Mouse (Mus musculus) left cerebral cortex, postnatal 25 days (tissue): ENCODE data around the gene Csgalnact2. TPM values are rescaled to one million over a fixed set of nuclear protein-coding genes. Genes with fewer than 3 reads are reported as not detected.

Experiments
- DNase-seq, 2 experiments: peaks; one replicate each; pipeline ENCODE4 v3.0.0; 2022; ENCODE audit warnings: low spot score in 2 of 2, mixed read lengths in 1 of 2
- intact Hi-C: fragments of 180-260 bp; cut with DNase I; formaldehyde crosslinking; loops from one replicate; pipeline ENCODE4 v1.15.1; 2025
- total RNA-seq, 2 experiments: library from RNA; stranded (reverse); gene quantifications; 2 replicates each; pipeline ENCODE4 v1.2.3; 2021

Gene Csgalnact2
- total RNA-seq, 2 experiments from 2014 or later: 11.8 to 13.0 TPM

- intact Hi-C loops: no loop called here
- no peak for DNase-seq
These were observed 59.6 kb downstream of the Csgalnact2 start for GRCm38 (mm10) chr6:118079292-118079691.

- intact Hi-C loops: no loop called here
- no peak for DNase-seq
These were observed 60.2 kb downstream of the Csgalnact2 start for GRCm38 (mm10) chr6:118078751-118079150.

GRCm38 (mm10) chr6:118077421-118077820 lies 61.5 kb downstream of the Csgalnact2 start:
- DNase-seq: no peak
- intact Hi-C loops: no loop called here

- intact Hi-C loops: no loop called here
- no peak for DNase-seq
These were observed 62.2 kb downstream of the Csgalnact2 start for GRCm38 (mm10) chr6:118076748-118077147.

- intact Hi-C loops: no loop called here
- DNase-seq: no peak
These were observed 62.7 kb downstream of the Csgalnact2 start for GRCm38 (mm10) chr6:118076256-118076655.

GRCm38 (mm10) chr6:118074151-118074550 lies 64.8 kb downstream of the Csgalnact2 start:
- peak in 1 of 2 experiments; percentile 47 for DNase-seq
- intact Hi-C loops: no loop called here

- intact Hi-C loops: no loop called here
- no peak for DNase-seq
These were observed 66.8 kb downstream of the Csgalnact2 start for GRCm38 (mm10) chr6:118072176-118072575.

- intact Hi-C loops: no loop called here
- no peak for DNase-seq
These were observed 67.5 kb downstream of the Csgalnact2 start for GRCm38 (mm10) chr6:118071416-118071815.

GRCm38 (mm10) chr6:118071013-118071350 lies 68.0 kb downstream of the Csgalnact2 start:
- intact Hi-C loops: no loop called here
- no peak for DNase-seq

GRCm38 (mm10) chr6:118070321-118071012 lies 68.5 kb downstream of the Csgalnact2 start:
- intact Hi-C loops: no loop called here
- peak; percentile 74 to 93 for DNase-seq

GRCm38 (mm10) chr6:118067720-118068119 lies 71.2 kb downstream of the Csgalnact2 start:
- intact Hi-C loops: loop anchor here (2.0 kb wide), 2 partner anchors 45 to 55 kb away; no protein-coding TSS in a partner anchor
- DNase-seq: no peak

GRCm38 (mm10) chr6:118066199-118067081 lies 72.5 kb downstream of the Csgalnact2 start:
- DNase-seq: peak; percentile 68 to 91
- intact Hi-C loops: loop anchor here (2.0 kb wide), 2 partner anchors 44 to 54 kb away; no protein-coding TSS in a partner anchor

- intact Hi-C loops: loop anchor here (2.0 kb wide), 2 partner anchors 43 to 53 kb away; no protein-coding TSS in a partner anchor
- DNase-seq: no peak
These were observed 73.1 kb downstream of the Csgalnact2 start for GRCm38 (mm10) chr6:118065837-118066198.

- intact Hi-C loops: no loop called here
- no peak for DNase-seq
These were observed 73.9 kb downstream of the Csgalnact2 start for GRCm38 (mm10) chr6:118064968-118065530.

- intact Hi-C loops: no loop called here
- DNase-seq: no peak
These were observed 75.7 kb downstream of the Csgalnact2 start for GRCm38 (mm10) chr6:118063266-118063665.

GRCm38 (mm10) chr6:118061266-118061665 lies 77.7 kb downstream of the Csgalnact2 start:
- intact Hi-C loops: no loop called here

More at GRCm38 (mm10) chr6:118061266-118061665, 77.7 kb downstream of the Csgalnact2 start:
- DNase-seq: no peak
